Mouse (Mus musculus) thymus, adult 2 months (tissue): Measurements from ENCODE around the gene Jph3.

Experiments
- CTCF ChIP-seq: fragments of 200-500 bp; IDR thresholded peaks from 2 replicates; pipeline ENCODE4 v1.5.1; 2012; ENCODE audit warnings: mild to moderate bottlenecking, control low read depth, low read length, moderate library complexity, borderline replicate concordance; ENCODE audit not compliant: control insufficient read depth, poor library complexity, insufficient read depth; ENCODE audit errors: extremely low read depth
- POLR2A ChIP-seq: fragments of 200-500 bp; IDR thresholded peaks from 2 replicates; pipeline ENCODE4 v1.6.1; 2012; ENCODE audit warnings: mild to moderate bottlenecking, low read length, control low read depth, moderate library complexity; ENCODE audit not compliant: control insufficient read depth, poor library complexity, insufficient read depth; ENCODE audit errors: extremely low read depth

- TF ChIP-seq CTCF, result 0 out of 2 replicates have a peak, but pooled peaks have one; percentile 42
- no peak for TF ChIP-seq POLR2A
These were observed 44.0 kb upstream of the Jph3 start for GRCm38 (mm10) chr8:121685419-121685818.
